Mouse (Mus musculus) spleen, adult 2 months (tissue): ENCODE results near the gene Brd9.

ENCODE experiments used
- CTCF ChIP-seq: fragments of 200-500 bp; IDR thresholded peaks from 2 replicates; pipeline ENCODE4 v1.5.1; 2011; ENCODE audit warnings: mild to moderate bottlenecking, inconsistent platforms; ENCODE audit not compliant: insufficient read depth, insufficient read length, insufficient replicate concordance; ENCODE audit errors: extremely low read depth
- POLR2A ChIP-seq: fragments of 200-500 bp; IDR thresholded peaks from 2 replicates; pipeline ENCODE4 v1.6.1; 2011; ENCODE audit warnings: low read depth, low read length, inconsistent platforms

GRCm38 (mm10) chr13:73960117-73960652, 22.6 kb downstream of the Brd9 start:
- TF ChIP-seq CTCF (no peak), POLR2A (no peak)
